Mouse (Mus musculus): ENCODE results near the gene Kctd3.

DNA sequence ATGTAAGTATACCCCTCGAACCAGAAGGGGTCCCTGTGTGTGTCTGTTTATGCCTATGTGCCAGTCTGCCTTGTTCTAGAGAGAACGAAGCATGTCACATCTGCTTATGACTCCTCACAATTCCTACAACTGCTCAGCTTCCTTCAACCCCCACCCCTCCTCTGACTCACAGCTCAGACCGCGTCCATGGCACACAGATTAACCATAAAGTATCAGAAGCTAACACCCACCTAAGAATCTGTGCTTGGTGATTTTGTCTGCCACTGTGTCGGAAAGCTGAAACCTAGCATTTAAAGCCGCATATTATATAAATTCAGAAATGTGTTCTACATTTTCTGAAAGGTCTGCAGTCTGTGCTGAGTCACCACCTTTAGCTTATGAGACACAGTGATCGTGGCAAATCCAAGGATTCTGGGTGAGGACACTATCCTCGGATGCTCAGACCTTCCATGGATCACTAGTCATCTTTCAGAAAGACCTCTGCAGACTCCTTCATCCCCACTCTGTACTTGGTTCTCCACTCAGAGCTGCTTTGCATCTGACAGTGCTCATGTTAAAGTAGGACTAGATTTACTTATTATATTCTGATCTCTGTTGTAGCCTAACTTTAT lies 47.4 kb upstream of the Kctd3 start:
- no peak for TF ChIP-seq CTCF (IDR thresholded peaks at IDR 0.05; ENCODE audit: low read depth, low read length)
- TF ChIP-seq POLR2A (IDR thresholded peaks at IDR 0.05; ENCODE audit: borderline replicate concordance, low read depth, low read length) = no peak
